Mouse (Mus musculus) embryonic facial prominence, embryonic 11.5 days (tissue): ENCODE results near the gene Eif3d. TPM values are rescaled to one million over a fixed set of nuclear protein-coding genes. Genes with fewer than 3 reads are reported as not detected.

Experiments
- ATAC-seq: fragments of 200-750 bp; cut with Nextera tagmentation; replicated peaks from 2 replicates; pipeline ENCODE4 v1.8.0; 2017; ENCODE audit warnings: low read depth; ENCODE audit not compliant: insufficient number of reproducible peaks, low FRiP score, low TSS enrichment
- DNase-seq: peaks from one replicate; pipeline ENCODE4 v3.0.0-alpha.2; 2015; ENCODE audit warnings: low spot score
- H3K27ac ChIP-seq: fragments of 300-500 bp; sonication (generic); replicated peaks from 2 replicates; pipeline ENCODE4 v1.5.1; 2014; ENCODE audit warnings: mild to moderate bottlenecking, low read depth, low read length, control low read depth
- H3K27me3 ChIP-seq: fragments of 300-500 bp; sonication (generic); 2 replicates; pipeline ENCODE4 v1.6.1; 2014; ENCODE audit warnings: mild to moderate bottlenecking, low read length, moderate library complexity, mixed read lengths; ENCODE audit not compliant: control insufficient read depth, insufficient read depth
- H3K36me3 ChIP-seq: fragments of 300-500 bp; sonication (generic); replicated peaks from 2 replicates; pipeline ENCODE4 v1.6.1; 2014; ENCODE audit warnings: low read depth, mild to moderate bottlenecking, low read length, moderate library complexity, mixed read lengths; ENCODE audit not compliant: control insufficient read depth, insufficient read depth
- H3K4me1 ChIP-seq: fragments of 300-500 bp; sonication (generic); 2 replicates; pipeline ENCODE4 v1.6.1; 2014; ENCODE audit warnings: low read length, mixed read lengths; ENCODE audit not compliant: control insufficient read depth, insufficient read depth
- H3K4me2 ChIP-seq: fragments of 300-500 bp; sonication (generic); 2 replicates; pipeline ENCODE4 v1.6.1; 2014; ENCODE audit warnings: low read depth, mild to moderate bottlenecking, control low read depth, low read length, moderate library complexity
- H3K4me3 ChIP-seq: fragments of 300-500 bp; sonication (generic); 2 replicates; pipeline ENCODE4 v1.5.1; 2014; ENCODE audit warnings: low read depth, low read length, control low read depth
- H3K9ac ChIP-seq: fragments of 300-500 bp; sonication (generic); replicated peaks from 2 replicates; pipeline ENCODE4 v1.6.1; 2014; ENCODE audit warnings: mild to moderate bottlenecking, control low read depth, low read length
- H3K9me3 ChIP-seq: fragments of 300-500 bp; sonication (generic); replicated peaks from 2 replicates; pipeline ENCODE4 v1.6.1; 2016; ENCODE audit warnings: mild to moderate bottlenecking, low read length, inconsistent platforms, mixed read lengths; ENCODE audit not compliant: control insufficient read depth
- WGBS: fragments of 180-500 bp; shearing (Covaris S2); extraction: QIAGEN DNeasy Blood & Tissue Kit; methylation state at CpG from one replicate; pipeline ENCODE4 v1.1.7; 2014; 5-methylcytosine and 5-hydroxymethylcytosine counted together
- polyA plus RNA-seq: library from polyadenylated mRNA; unstranded; fragments of >200 nt; fragmentation: Nextera tagmentation; extraction: Ambion mirVana; gene quantifications from 2 replicates; pipeline ENCODE4 v1.2.1, GENCODE M21; 2014

Eif3d gene
- polyA plus RNA-seq, 1 experiment from 2014 or later, result 246 TPM

DNA sequence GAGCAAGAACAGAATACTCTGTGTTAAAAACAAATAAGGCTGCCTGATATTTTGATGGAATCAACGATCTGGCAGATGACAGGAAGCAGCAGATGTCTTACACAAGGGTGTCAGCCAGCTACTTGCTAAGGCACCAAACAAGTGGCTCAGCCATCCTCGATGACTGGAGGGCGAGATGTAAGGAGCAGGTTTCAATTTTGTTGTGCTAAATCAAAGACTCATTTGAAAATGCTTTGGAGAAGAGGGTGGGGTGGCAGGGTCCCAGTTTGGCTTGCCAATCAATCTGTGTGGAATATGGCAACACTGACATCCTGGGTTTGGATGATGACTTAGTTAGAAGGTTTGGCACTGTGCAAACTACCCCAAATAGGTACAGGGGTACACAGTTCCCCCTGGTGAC, 29.1 kb downstream of the Eif3d start:
- 79% methylated on average over 3 of the region's 3 CpGs for WGBS
- H3K27ac ChIP-seq, result no peak overlapping the region
- no peaks in the 10 kb centered on the region for H3K9me3 ChIP-seq
- H3K36me3 ChIP-seq, result no peaks in the 10 kb centered on the region
- no peak overlapping the region for H3K4me3 ChIP-seq
- no peak for DNase-seq
- H3K4me2 ChIP-seq, result no peak overlapping the region
- H3K4me1 ChIP-seq, result no peaks in the 10 kb centered on the region
- ATAC-seq, result no peak
- no peak overlapping the region for H3K9ac ChIP-seq
- H3K27me3 ChIP-seq, result no peaks in the 10 kb centered on the region

DNA sequence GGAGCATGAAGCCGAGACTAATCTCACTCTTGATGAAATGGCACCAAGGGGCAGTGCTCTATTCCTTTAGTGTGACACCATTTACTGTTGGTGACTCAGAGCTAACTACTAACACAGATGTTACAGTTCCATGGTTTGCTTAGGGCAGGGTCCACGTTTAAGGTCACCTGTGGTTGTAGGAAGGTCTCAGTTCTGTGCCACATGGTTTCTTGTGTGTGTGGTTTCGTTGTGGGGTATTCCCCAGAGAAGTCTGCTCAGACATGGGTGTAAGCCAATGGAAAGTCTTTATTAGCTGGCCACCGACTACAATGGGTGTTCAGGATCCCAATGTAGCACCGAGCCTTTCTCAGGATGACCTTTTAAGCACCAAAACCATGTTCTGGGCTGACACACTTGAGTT, 32.1 kb downstream of the Eif3d start:
- ATAC-seq, result no peak
- H3K4me3 ChIP-seq, result no peak overlapping the region
- DNase-seq, result no peak
- H3K4me2 ChIP-seq, result no peak overlapping the region
- 75% methylated on average over 5 of the region's 5 CpGs for WGBS
- H3K27me3 ChIP-seq, result no peaks in the 10 kb centered on the region
- no peak overlapping the region for H3K9ac ChIP-seq
- no peaks in the 10 kb centered on the region for H3K4me1 ChIP-seq
- H3K36me3 ChIP-seq, result no peaks in the 10 kb centered on the region
- H3K27ac ChIP-seq, result no peak overlapping the region
- no peaks in the 10 kb centered on the region for H3K9me3 ChIP-seq

DNA sequence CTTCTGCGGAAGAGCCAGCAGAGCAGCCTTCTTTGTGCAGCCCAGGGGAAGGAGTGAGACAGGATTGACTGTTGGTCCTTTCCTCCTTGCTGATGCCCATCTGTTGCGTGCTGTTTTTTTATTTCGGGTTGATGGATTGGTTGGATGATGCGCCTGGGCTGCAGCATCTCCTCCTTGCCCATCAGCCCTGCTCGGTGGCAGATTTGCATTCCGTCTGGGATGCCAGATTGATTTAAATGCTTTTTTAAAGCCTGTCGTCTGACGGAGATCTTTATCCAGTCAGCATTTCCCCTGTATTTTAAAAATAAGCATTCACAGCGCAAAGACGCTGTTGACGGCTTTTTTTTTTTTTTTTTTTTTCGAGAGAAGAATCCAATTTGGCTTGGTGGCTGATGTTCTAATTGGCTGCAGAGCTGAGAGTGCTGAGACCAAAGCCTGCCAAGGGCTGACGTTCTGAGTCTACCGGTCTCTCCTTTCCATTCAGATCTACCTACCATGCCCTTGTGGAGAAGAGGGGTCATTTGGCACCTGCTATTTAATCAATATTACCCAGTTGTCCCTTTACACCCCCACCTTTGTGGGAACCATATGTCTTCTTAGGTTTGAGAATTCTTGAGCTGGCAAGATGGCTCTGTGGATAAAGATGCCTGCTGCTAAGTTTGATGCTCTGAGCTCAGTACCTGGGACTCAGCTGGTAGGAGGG, 34.8 kb downstream of the Eif3d start:
- Histone ChIP-seq H3K4me3 (no peak overlapping the region), H3K9me3 (no peaks in the 10 kb centered on the region), H3K4me2 (no peak overlapping the region), H3K9ac (no peak overlapping the region), H3K27ac (no peak overlapping the region), H3K4me1 (no peaks in the 10 kb centered on the region), H3K36me3 (no peaks in the 10 kb centered on the region), H3K27me3 (no peaks in the 10 kb centered on the region)
- DNase-seq (no peak), ATAC-seq (no peak)
- WGBS, result 83% methylated on average over 14 of the region's 14 CpGs

DNA sequence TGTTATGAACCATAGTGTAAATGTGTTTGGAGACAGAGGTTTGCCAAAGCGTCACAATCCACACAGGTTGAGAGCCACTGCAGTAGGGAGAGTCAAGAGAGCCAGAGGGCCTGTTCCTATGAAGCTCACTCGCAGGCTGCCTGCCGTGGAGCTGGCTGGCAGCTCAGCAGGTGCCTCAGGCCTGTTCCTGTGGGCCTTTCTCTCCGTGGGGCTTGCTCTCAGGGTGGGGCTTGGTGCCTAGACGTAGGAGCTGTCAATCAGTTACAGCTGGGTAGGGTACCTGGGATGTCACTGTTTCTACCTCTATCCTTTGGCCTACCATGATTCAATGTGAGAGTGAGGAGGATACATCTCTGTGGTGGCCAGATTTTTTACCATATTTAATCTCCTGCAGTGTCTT, 35.6 kb downstream of the Eif3d start:
- H3K36me3 ChIP-seq, result no peaks in the 10 kb centered on the region
- no peaks in the 10 kb centered on the region for H3K27me3 ChIP-seq
- DNase-seq (no peak), ATAC-seq (no peak)
- H3K9me3 ChIP-seq, result no peaks in the 10 kb centered on the region
- no peak overlapping the region for H3K4me2 ChIP-seq
- H3K9ac ChIP-seq, result no peak overlapping the region
- 64% methylated on average over 5 of the region's 5 CpGs for WGBS
- no peak overlapping the region for H3K4me3 ChIP-seq
- no peak overlapping the region for H3K27ac ChIP-seq
- H3K4me1 ChIP-seq, result no peaks in the 10 kb centered on the region

DNA sequence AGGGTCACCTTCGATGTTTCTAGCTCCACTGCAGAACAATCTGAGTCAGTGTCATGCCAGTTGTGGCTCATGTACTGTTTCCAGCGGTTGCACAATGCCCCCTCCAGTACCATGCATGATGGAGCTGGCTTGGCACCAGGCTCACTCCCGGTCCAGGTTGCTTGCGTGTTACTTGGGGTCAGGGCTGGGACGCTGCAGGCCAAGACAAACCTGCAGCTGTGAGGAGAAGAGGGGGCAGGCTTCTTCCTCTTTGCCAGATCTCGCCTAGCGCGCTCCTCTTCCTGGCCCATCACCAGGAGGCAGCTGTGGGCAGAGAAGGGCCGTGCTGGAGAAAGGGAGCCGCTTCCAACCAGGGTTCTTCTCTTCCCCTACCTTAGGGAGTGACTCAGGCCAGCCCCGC, 36.3 kb downstream of the Eif3d start:
- WGBS, result 79% methylated on average over 11 of the region's 11 CpGs
- H3K4me2 ChIP-seq, result no peak overlapping the region
- H3K4me3 ChIP-seq, result no peak overlapping the region
- H3K27ac ChIP-seq, result no peak overlapping the region
- H3K9me3 ChIP-seq, result no peaks in the 10 kb centered on the region
- H3K27me3 ChIP-seq, result no peaks in the 10 kb centered on the region
- no peaks in the 10 kb centered on the region for H3K36me3 ChIP-seq
- ATAC-seq, result no peak
- no peak for DNase-seq
- no peak overlapping the region for H3K9ac ChIP-seq
- no peaks in the 10 kb centered on the region for H3K4me1 ChIP-seq

DNA sequence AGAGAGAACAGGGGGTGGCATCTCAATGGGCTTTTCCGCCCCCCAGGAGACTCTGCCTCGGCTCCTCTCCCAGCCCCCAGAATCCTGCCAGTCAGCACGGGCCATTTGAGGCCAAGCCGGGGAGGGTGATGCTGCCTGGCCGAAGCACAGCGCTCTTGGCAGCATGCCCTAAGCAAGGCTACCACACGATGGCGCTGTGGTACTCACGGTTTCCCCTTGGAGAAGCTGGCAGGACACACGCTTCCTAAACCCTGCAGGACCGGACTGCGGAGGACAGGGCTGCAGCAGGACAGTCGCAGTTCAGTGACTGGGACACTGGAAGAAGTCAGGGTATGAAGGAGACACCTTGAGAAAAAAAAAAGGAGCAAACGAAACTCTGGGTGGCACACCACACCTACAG, 36.8 kb downstream of the Eif3d start:
- H3K27me3 ChIP-seq, result no peaks in the 10 kb centered on the region
- DNase-seq (peak; percentile 97), ATAC-seq (no peak)
- H3K36me3 ChIP-seq, result no peaks in the 10 kb centered on the region
- H3K9me3 ChIP-seq, result no peaks in the 10 kb centered on the region
- no peak overlapping the region for H3K27ac ChIP-seq
- H3K4me2 ChIP-seq, result no peak overlapping the region
- 1% methylated on average over 14 of the region's 14 CpGs for WGBS
- H3K4me1 ChIP-seq, result no peaks in the 10 kb centered on the region
- no peak overlapping the region for H3K4me3 ChIP-seq
- peak overlapping the region; percentile 43 for H3K9ac ChIP-seq

DNA sequence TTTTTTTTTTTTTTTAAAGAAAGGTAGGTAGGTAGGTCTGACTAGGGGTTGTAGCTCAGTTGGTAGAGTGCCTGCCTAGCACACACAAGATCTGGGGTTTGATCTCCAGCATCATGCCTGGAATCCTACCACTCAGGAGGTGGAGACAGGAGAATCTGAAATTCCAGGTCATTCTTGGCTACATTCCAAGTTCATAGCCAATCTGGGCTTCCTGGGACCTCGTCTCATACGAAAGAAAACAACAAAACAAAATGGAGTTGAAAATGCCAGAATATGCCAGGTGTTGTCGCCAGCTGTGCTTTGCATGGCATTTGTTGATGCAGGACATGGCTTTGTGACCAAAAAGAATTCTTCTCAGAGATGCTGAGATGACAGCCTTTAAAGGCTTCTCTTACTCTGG, 37.4 kb downstream of the Eif3d start:
- Histone ChIP-seq H3K4me2 (no peak overlapping the region), H3K27ac (no peak overlapping the region), H3K9ac (no peak overlapping the region; the same call in 1 of the 2 replicates), H3K27me3 (no peaks in the 10 kb centered on the region), H3K4me3 (no peak overlapping the region), H3K9me3 (no peaks in the 10 kb centered on the region), H3K4me1 (no peaks in the 10 kb centered on the region), H3K36me3 (no peaks in the 10 kb centered on the region)
- WGBS, result 83% methylated on average over 3 of the region's 3 CpGs
- ATAC-seq (no peak), DNase-seq (no peak)

DNA sequence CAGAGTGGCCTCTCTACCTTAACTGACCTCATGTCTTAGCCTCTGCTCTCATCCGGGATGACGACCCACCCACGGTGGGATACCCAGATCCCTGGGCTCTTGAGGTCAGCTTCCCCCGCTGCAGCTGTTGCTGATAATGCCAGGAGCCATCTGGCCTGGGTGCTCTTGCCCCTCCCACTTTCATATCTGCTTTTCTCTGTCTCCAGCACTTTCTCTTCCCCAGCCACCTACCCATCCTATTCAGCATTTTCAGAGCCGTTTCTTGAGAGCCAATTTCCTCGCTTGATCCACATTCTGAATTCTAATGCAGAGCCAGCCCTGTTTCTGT, 39.0 kb downstream of the Eif3d start:
- Histone ChIP-seq H3K9me3 (no peaks in the 10 kb centered on the region), H3K4me1 (peaks cover 3% of the 10 kb centered on the region; the same call in 1 of the 2 replicates), H3K27me3 (no peaks in the 10 kb centered on the region), H3K4me3 (no peak overlapping the region), H3K4me2 (no peak overlapping the region), H3K27ac (no peak overlapping the region), H3K36me3 (no peaks in the 10 kb centered on the region), H3K9ac (no peak overlapping the region; the same call in 1 of the 2 replicates)
- WGBS, result 64% methylated on average over 6 of the region's 6 CpGs
- DNase-seq (no peak), ATAC-seq (no peak)
